Mouse (Mus musculus) midbrain, embryonic 16.5 days (tissue): ENCODE data around the gene Sfxn5. TPM values are rescaled to one million over a fixed set of nuclear protein-coding genes. Genes with fewer than 3 reads are reported as not detected.
A peak's percentile ranks its signal among the peaks of the same experiment; 100 is the strongest.

Experiments
- ATAC-seq: fragments of 200-750 bp; cut with Nextera tagmentation; 2 replicates; pipeline ENCODE4 v1.8.0; 2017; ENCODE audit warnings: moderate TSS enrichment
- H3K27ac ChIP-seq: fragments of 300-500 bp; sonication (generic); 2 replicates; pipeline ENCODE4 v1.5.1; 2014; ENCODE audit warnings: mild to moderate bottlenecking, low read length, mixed read lengths
- H3K27me3 ChIP-seq: fragments of 300-500 bp; sonication (generic); 2 replicates; pipeline ENCODE4 v1.6.1; 2014; ENCODE audit warnings: low read depth, low read length, mixed read lengths; ENCODE audit not compliant: control insufficient read depth, insufficient read depth
- H3K36me3 ChIP-seq: fragments of 300-500 bp; sonication (generic); 2 replicates; pipeline ENCODE4 v1.6.1; 2014; ENCODE audit warnings: mild to moderate bottlenecking, low read length, moderate library complexity, mixed read lengths; ENCODE audit not compliant: control insufficient read depth, insufficient read depth
- H3K4me1 ChIP-seq: fragments of 300-500 bp; sonication (generic); 2 replicates; pipeline ENCODE4 v1.6.1; 2014; ENCODE audit warnings: mild to moderate bottlenecking, low read length, mixed read lengths; ENCODE audit not compliant: control insufficient read depth, insufficient read depth
- H3K4me2 ChIP-seq: fragments of 300-500 bp; sonication (generic); 2 replicates; pipeline ENCODE4 v1.6.1; 2014; ENCODE audit warnings: mild to moderate bottlenecking, low read length, mixed read lengths
- H3K4me3 ChIP-seq: fragments of 300-500 bp; sonication (generic); 2 replicates; pipeline ENCODE4 v1.5.1; 2014; ENCODE audit warnings: low read depth, mild to moderate bottlenecking, low read length, moderate library complexity, mixed read lengths
- H3K9ac ChIP-seq: fragments of 300-500 bp; sonication (generic); 2 replicates; pipeline ENCODE4 v1.6.1; 2014; ENCODE audit warnings: low read depth, low read length, mixed read lengths
- H3K9me3 ChIP-seq: fragments of 300-500 bp; sonication (generic); replicated peaks from 2 replicates; pipeline ENCODE4 v1.6.1; 2014; ENCODE audit warnings: mild to moderate bottlenecking, low read length, mixed read lengths; ENCODE audit not compliant: control insufficient read depth, poor library complexity, severe bottlenecking
- WGBS: fragments of 180-500 bp; shearing (Covaris S2); extraction: QIAGEN DNeasy Blood & Tissue Kit; methylation state at CpG from one replicate; pipeline ENCODE4 v1.1.7; 2014; 5-methylcytosine and 5-hydroxymethylcytosine counted together
- polyA plus RNA-seq: library from polyadenylated mRNA; unstranded; fragments of >200 nt; fragmentation: Nextera tagmentation; extraction: Ambion mirVana; gene quantifications from 2 replicates; pipeline ENCODE4 v1.2.1, GENCODE M21; 2015

The Sfxn5 gene
- polyA plus RNA-seq, 1 experiment from 2014 or later, result 41.3 TPM

DNA sequence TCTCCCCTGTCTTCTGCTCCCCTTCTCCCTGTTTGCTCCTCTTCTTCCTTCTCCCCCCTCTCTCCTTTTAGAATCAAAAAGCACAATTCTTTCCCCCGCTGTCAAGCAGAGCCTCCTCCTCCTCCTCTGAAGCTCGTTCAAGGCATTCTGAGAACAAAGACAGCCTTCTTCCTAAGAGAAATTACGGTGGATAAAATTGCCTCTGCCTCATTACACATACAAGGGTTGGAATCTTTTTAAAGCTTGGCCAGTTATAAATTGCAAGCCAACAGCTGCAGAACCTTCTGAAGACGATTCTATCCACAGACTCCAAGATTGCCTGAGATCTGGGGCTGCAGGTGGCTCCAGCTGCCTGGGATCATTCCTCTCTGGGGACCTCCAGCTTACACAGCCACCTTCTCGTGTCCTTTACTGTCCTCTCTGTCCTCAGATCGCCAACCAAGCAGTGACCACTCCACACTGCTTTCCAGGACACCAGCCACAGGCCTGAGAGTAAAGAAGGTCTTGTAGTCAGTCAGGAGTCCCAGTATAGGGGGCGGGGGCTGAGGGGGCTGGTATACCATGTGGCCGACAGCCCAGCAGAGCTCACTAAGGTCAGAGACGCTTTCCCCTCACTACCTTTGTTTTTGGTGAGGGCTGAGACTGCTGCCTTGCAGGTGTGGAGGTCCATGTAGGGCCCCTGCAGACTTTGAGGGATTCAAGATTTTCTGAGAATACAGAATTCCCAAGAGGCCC lies 19.0 kb downstream of the Sfxn5 start:
- 0 out of 2 replicates have a peak, but pooled peaks cover 3% of the 10 kb centered on the region for H3K36me3 ChIP-seq
- whole genome bisulfite sequencing, result 45% methylated on average over 9 of the region's 9 CpGs
- H3K27me3 ChIP-seq, result no peaks in the 10 kb centered on the region
- 0 out of 2 replicates have a peak, but pooled peaks cover 4% of the 10 kb centered on the region for H3K4me1 ChIP-seq
- no peaks in the 10 kb centered on the region for H3K9me3 ChIP-seq
- no peak overlapping the region for H3K9ac ChIP-seq
- no peak overlapping the region for H3K4me2 ChIP-seq
- no peak overlapping the region for H3K4me3 ChIP-seq
- H3K27ac ChIP-seq, result peak overlapping the region; percentile 55
- ATAC-seq, result no peak

DNA sequence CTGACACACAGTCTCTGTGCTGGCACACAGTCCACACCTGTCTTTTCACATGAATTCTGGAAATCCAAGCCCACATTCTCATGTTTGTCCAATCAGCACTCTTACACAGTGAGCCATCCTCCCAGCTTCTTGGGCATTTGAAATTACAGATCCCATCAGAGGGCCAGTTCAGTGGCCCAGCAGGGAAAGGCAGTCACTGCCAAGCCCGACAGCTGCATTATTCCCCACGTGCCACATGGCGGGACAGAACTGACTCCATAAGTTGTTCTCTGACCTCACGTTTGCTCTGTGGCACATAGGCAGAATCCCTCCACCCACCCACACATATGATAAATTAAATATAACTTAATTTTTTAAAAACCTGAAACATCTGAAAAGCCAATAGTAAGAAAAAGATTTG lies 25.3 kb downstream of the Sfxn5 start:
- Histone ChIP-seq H3K27me3 (no peaks in the 10 kb centered on the region), H3K4me1 (peaks cover 3% of the 10 kb centered on the region; the same call in 1 of the 2 replicates), H3K27ac (no peak overlapping the region), H3K4me3 (no peak overlapping the region), H3K9me3 (no peaks in the 10 kb centered on the region), H3K9ac (no peak overlapping the region), H3K4me2 (no peak overlapping the region), H3K36me3 (no peaks in the 10 kb centered on the region)
- 73% methylated on average over 4 of the region's 4 CpGs for WGBS
- no peak for ATAC-seq

DNA sequence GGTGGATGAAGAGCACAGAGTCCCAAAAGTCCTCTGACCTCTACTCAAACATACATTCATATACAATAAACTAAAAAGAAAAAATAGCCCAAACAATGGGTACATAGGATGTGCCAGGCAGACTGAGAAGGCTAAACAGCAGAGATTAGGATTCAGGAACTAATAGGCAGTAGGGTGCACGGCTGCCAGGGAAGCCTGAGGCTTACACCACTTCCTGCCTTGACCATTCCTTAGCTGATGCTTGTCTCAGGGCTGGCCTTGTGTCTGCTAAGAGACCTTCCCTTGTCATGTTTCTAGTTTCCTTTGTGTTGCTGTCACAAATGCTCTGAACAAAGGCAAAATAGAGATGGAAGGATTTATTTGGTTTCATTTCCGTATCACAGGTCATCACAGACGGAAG lies 26.8 kb downstream of the Sfxn5 start:
- Histone ChIP-seq H3K27ac (no peak overlapping the region), H3K4me2 (no peak overlapping the region), H3K9me3 (no peaks in the 10 kb centered on the region), H3K9ac (no peak overlapping the region), H3K36me3 (no peaks in the 10 kb centered on the region), H3K4me1 (peaks cover 4% of the 10 kb centered on the region; the same call in 1 of the 2 replicates), H3K4me3 (no peak overlapping the region), H3K27me3 (no peaks in the 10 kb centered on the region)
- WGBS, result 83% methylated on average over 3 of the region's 3 CpGs
- no peak for ATAC-seq

DNA sequence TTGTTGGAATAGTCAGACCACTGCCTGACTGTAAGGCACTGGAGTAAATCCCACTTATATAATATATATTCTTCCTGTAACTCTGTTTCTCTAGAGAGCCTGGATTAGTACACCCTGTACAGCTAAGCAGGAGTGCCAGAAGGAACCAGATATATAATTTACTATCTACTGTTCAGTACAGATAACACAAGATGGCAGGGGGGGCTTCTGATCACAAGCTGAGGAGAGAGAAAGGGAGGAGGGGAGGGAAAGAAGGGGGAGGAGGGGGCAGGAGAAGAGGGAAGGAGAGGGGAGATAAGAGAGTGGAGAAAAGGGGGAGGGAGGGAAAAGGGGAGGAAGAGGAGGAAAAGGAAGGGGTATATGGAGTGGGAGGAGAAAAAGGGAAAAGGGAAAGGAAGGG lies 27.4 kb downstream of the Sfxn5 start:
- peaks cover 4% of the 10 kb centered on the region; the same call in 1 of the 2 replicates for H3K4me1 ChIP-seq
- ATAC-seq, result no peak
- H3K27ac ChIP-seq, result no peak overlapping the region
- H3K27me3 ChIP-seq, result no peaks in the 10 kb centered on the region
- H3K4me3 ChIP-seq, result no peak overlapping the region
- H3K9me3 ChIP-seq, result no peaks in the 10 kb centered on the region
- H3K36me3 ChIP-seq, result no peaks in the 10 kb centered on the region
- no peak overlapping the region for H3K9ac ChIP-seq
- H3K4me2 ChIP-seq, result no peak overlapping the region

DNA sequence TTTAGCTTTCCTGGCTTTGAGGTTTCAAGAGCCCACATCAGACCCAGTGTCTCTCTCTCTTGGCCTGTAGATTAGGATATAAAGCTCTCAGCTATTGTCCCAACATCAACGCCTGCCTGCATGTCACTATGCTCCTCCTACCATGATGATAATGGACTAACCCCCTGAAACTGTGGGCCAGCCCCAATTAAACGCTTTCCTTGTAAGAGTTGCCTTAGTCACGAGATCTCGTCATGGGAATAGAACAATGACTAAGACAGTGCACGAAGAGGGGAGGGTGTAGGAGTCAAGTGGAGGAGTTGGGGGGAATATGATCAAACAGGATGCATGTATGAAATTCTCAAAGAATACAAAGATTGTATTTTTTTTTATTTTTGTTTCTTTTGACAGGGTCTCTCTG lies 28.3 kb downstream of the Sfxn5 start:
- no peak overlapping the region for H3K4me3 ChIP-seq
- no peaks in the 10 kb centered on the region for H3K9me3 ChIP-seq
- WGBS, result 65% methylated on average over 5 of the region's 5 CpGs
- no peak overlapping the region for H3K4me2 ChIP-seq
- peaks cover 4% of the 10 kb centered on the region; the same call in 1 of the 2 replicates for H3K4me1 ChIP-seq
- no peak for ATAC-seq
- H3K27me3 ChIP-seq, result no peaks in the 10 kb centered on the region
- H3K9ac ChIP-seq, result no peak overlapping the region
- H3K27ac ChIP-seq, result no peak overlapping the region
- H3K36me3 ChIP-seq, result no peaks in the 10 kb centered on the region

DNA sequence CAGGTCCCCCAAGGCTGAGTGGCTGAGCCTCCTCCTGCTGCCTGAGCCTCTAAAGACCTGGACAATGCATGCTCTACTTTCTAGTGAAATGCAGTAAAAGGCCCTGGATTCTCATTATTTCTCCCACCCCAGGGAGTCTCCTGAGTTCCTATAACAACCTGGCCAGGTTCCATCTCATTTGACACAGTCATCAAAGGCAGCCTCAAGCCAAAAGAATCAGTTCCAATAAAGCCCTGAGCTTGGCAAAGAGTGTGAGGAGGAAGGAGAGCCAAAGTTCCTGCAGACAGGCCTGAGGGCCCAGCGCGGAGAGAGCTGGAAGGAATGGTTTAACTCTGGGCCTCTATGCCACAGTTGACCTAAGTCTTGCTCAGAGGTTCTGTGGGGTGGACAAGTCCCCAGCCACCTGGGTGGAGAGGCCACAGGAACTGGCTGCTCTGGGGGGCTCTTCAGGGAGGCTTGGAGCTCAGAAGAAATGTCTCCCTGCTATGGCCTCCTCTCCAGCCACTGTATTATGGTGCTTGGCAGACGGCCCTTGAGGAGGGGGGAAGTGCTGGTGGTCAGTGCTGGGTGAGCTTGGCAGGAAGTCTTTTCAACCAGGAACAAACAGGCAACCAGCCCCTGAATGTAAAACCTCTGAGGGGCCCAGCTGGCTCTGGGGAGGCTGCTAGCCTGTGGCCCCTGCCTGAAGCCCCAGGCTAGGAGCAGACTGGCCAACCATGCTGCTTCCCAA lies 30.7 kb downstream of the Sfxn5 start:
- H3K4me2 ChIP-seq, result no peak overlapping the region
- H3K27ac ChIP-seq, result peak overlapping the region; percentile 71
- 43% methylated on average over 3 of the region's 3 CpGs for WGBS
- H3K36me3 ChIP-seq, result no peaks in the 10 kb centered on the region
- ATAC-seq, result peak; percentile 91
- no peak overlapping the region for H3K4me3 ChIP-seq
- peaks cover 4% of the 10 kb centered on the region; the same call in 1 of the 2 replicates for H3K4me1 ChIP-seq
- H3K9me3 ChIP-seq, result no peaks in the 10 kb centered on the region
- no peak overlapping the region for H3K9ac ChIP-seq
- no peaks in the 10 kb centered on the region for H3K27me3 ChIP-seq

DNA sequence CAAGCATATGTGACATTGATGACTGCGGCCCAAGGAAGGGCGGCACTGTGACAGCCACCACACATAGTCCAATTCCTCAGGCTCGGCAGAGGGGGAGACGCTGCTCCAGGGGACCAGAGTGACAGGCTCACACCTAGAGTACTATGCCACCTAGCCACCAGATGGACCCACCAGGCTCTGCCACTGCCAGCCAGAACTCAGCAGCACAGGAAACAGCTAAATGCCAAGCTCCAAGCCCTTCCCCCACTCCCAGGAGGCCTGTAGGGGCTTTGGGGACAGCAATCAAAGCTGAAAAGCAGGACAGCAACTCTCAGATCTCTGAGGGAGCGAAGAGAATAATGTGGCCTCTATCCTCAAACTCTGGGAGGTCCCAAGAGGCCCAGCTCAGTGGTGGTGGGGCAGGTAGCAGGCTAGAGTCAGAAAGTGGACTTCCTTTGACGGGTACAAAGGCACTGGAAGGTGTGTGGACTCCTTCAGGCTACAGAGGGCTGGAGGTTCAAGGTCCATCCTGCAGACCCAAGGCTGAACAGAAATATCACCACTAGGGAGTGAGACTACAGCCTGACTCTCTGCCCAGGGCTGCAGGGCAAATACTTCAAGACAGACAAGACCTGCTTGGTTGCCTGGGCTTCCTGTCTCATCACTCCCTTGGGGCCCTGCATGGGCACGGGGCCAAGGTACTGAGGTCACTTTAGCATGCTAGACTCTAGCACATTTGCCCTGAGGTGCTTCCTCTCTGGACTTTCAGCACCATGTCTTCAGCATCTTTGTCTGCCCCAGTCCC lies 37.6 kb downstream of the Sfxn5 start:
- no peak overlapping the region for H3K9ac ChIP-seq
- H3K4me1 ChIP-seq, result peaks cover 8% of the 10 kb centered on the region; the same call in 1 of the 2 replicates
- no peak overlapping the region for H3K4me2 ChIP-seq
- no peak overlapping the region for H3K27ac ChIP-seq
- no peak for ATAC-seq
- WGBS, result 65% methylated on average over 7 of the region's 7 CpGs
- no peaks in the 10 kb centered on the region for H3K9me3 ChIP-seq
- H3K36me3 ChIP-seq, result no peaks in the 10 kb centered on the region
- no peaks in the 10 kb centered on the region for H3K27me3 ChIP-seq
- H3K4me3 ChIP-seq, result no peak overlapping the region

DNA sequence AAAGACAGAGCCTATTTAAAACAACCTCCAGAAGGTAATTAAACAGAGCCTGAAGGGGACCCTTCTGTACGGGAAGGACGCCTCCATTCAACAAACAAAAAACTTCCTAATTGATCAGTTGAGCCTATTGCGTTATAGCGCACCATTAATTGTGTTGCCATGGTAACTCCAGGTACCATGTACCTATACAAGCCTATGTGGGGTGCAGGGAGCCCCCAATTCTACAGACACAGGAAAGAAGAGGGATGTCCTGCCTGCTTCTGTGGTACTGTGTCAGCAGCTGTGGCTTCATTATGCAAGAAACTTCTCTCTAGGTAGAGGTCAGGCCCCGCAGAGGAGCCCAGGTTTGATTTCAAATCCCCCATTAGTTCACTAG lies 39.2 kb downstream of the Sfxn5 start:
- Histone ChIP-seq H3K36me3 (no peaks in the 10 kb centered on the region), H3K4me1 (peaks cover 8% of the 10 kb centered on the region; the same call in 1 of the 2 replicates), H3K4me3 (no peak overlapping the region), H3K9ac (no peak overlapping the region), H3K9me3 (no peaks in the 10 kb centered on the region), H3K4me2 (no peak overlapping the region), H3K27me3 (no peaks in the 10 kb centered on the region), H3K27ac (no peak overlapping the region)
- WGBS, result 45% methylated on average over 5 of the region's 5 CpGs
- 0 out of 2 replicates have a peak, but pooled peaks have one; percentile 11 for ATAC-seq
